Mouse (Mus musculus) lung, postnatal 0 days (tissue): ENCODE data around the gene Nsg2. TPM values are rescaled to one million over a fixed set of nuclear protein-coding genes. Genes with fewer than 3 reads are reported as not detected.

ENCODE experiments used
- ATAC-seq: fragments of 200-750 bp; cut with Nextera tagmentation; 2 replicates; pipeline ENCODE4 v1.8.0; 2017; ENCODE audit warnings: moderate library complexity
- DNase-seq: peaks from one replicate; pipeline ENCODE4 v3.0.0-alpha.2; 2016; ENCODE audit warnings: low spot score
- H3K27ac ChIP-seq: fragments of 300-500 bp; sonication (generic); 2 replicates; pipeline ENCODE4 v1.5.1; 2014; ENCODE audit warnings: antibody characterized with exemption, mild to moderate bottlenecking, low read length, mixed read lengths
- H3K27me3 ChIP-seq: fragments of 300-500 bp; sonication (generic); replicated peaks from 2 replicates; pipeline ENCODE4 v1.6.1; 2014; ENCODE audit warnings: low read length, mixed read lengths; ENCODE audit not compliant: insufficient read depth
- H3K36me3 ChIP-seq: fragments of 300-500 bp; sonication (generic); 2 replicates; pipeline ENCODE4 v1.6.1; 2014; ENCODE audit warnings: low read length, mixed read lengths; ENCODE audit not compliant: insufficient read depth
- H3K4me1 ChIP-seq: fragments of 300-500 bp; sonication (generic); 2 replicates; pipeline ENCODE4 v1.6.1; 2014; ENCODE audit warnings: antibody characterized with exemption, low read depth, low read length, mixed read lengths; ENCODE audit not compliant: insufficient read depth
- H3K4me2 ChIP-seq: fragments of 300-500 bp; sonication (generic); replicated peaks from 2 replicates; pipeline ENCODE4 v1.6.1; 2014; ENCODE audit warnings: low read depth, mild to moderate bottlenecking, low read length, moderate library complexity, mixed read lengths
- H3K4me3 ChIP-seq: fragments of 300-500 bp; sonication (generic); 2 replicates; pipeline ENCODE4 v1.5.1; 2014; ENCODE audit warnings: low read depth, low read length
- H3K9ac ChIP-seq: fragments of 300-500 bp; sonication (generic); replicated peaks from 2 replicates; pipeline ENCODE4 v1.6.1; 2014; ENCODE audit warnings: low read depth, mild to moderate bottlenecking
- H3K9me3 ChIP-seq: fragments of 300-500 bp; sonication (generic); 2 replicates; pipeline ENCODE4 v1.6.1; 2016; ENCODE audit warnings: low read length, mixed read lengths
- CTCF ChIP-seq: IDR thresholded peaks from 2 replicates; pipeline ENCODE4 v1.5.1; 2016; ENCODE audit warnings: antibody characterized with exemption, mild to moderate bottlenecking
- EP300 ChIP-seq: IDR thresholded peaks from 2 replicates; pipeline ENCODE4 v1.6.1; 2016; ENCODE audit warnings: antibody characterized with exemption, mild to moderate bottlenecking, control low read depth
- WGBS: fragments of 180-500 bp; shearing (Covaris S2); extraction: QIAGEN DNeasy Blood & Tissue Kit; methylation state at CpG from one replicate; pipeline ENCODE4 v1.1.7; 2014; 5-methylcytosine and 5-hydroxymethylcytosine counted together
- polyA plus RNA-seq: library from polyadenylated mRNA; unstranded; fragments of >200 nt; fragmentation: Nextera tagmentation; extraction: Ambion mirVana; gene quantifications from 2 replicates; pipeline ENCODE4 v1.2.1, GENCODE M21; 2015

Gene Nsg2
- polyA plus RNA-seq, 1 experiment from 2014 or later: 0.20 TPM

- ATAC-seq (no peak), DNase-seq (no peak)
- 24% methylated on average over 2 of the region's 2 CpGs for WGBS
- Histone ChIP-seq H3K9ac (no peak overlapping the region), H3K36me3 (no peaks in the 10 kb centered on the region), H3K9me3 (no peaks in the 10 kb centered on the region), H3K4me2 (no peak overlapping the region), H3K4me3 (no peak overlapping the region), H3K27me3 (no peaks in the 10 kb centered on the region), H3K4me1 (no peaks in the 10 kb centered on the region), H3K27ac (no peak overlapping the region)
- no peak for TF ChIP-seq CTCF
- TF ChIP-seq EP300: no peak
Measured at GRCm38 (mm10) chr11:32087376-32087775, 87.1 kb downstream of the Nsg2 start.

- H3K4me1 ChIP-seq: no peaks in the 10 kb centered on the region
- DNase-seq: no peak
- no peaks in the 10 kb centered on the region for H3K9me3 ChIP-seq
- ATAC-seq: no peak
- TF ChIP-seq CTCF: no peak
- no peak for TF ChIP-seq EP300
- H3K36me3 ChIP-seq: no peaks in the 10 kb centered on the region
- no peak overlapping the region for H3K9ac ChIP-seq
- H3K27ac ChIP-seq: no peak overlapping the region
- H3K4me2 ChIP-seq: no peak overlapping the region
- H3K27me3 ChIP-seq: no peaks in the 10 kb centered on the region
- no peak overlapping the region for H3K4me3 ChIP-seq
- WGBS: 73% methylated on average over 9 of the region's 9 CpGs
Measured at GRCm38 (mm10) chr11:32087779-32088442, 87.6 kb downstream of the Nsg2 start.

GRCm38 (mm10) chr11:32095793-32096192 is 95.5 kb downstream of the Nsg2 start:
- no peak overlapping the region for H3K27ac ChIP-seq
- H3K9ac ChIP-seq: no peak overlapping the region
- ATAC-seq (no peak), DNase-seq (no peak)
- H3K4me3 ChIP-seq: no peak overlapping the region
- H3K4me2 ChIP-seq: no peak overlapping the region
- TF ChIP-seq CTCF (no peak), EP300 (no peak)
- no peaks in the 10 kb centered on the region for H3K36me3 ChIP-seq
- 76% methylated on average over 4 of the region's 4 CpGs for WGBS
- H3K4me1 ChIP-seq: no peaks in the 10 kb centered on the region
- H3K27me3 ChIP-seq: no peaks in the 10 kb centered on the region
- H3K9me3 ChIP-seq: no peaks in the 10 kb centered on the region

DNA sequence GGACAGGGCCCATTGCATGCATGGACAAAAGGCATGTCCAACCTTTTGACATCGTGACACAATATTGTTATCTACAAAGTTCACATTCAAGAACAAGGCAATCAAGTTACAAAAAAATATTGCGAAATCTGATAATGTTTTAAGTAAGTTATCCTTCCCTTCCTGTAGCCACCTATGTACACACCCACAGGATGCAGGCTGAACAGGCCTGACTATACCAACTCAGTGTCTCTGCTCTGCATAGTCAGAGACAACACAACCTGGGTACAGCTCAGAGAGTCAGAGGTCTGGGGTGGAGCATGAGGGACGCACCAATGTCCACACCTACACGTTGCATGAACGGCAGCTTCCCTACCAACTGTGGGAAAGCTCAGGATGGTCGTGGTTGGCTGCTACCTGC is 96.1 kb downstream of the Nsg2 start:
- WGBS: 78% methylated on average over 6 of the region's 6 CpGs
- ATAC-seq (no peak), DNase-seq (no peak)
- TF ChIP-seq EP300 (no peak), CTCF (no peak)
- Histone ChIP-seq H3K27me3 (no peaks in the 10 kb centered on the region), H3K4me2 (no peak overlapping the region), H3K9ac (no peak overlapping the region), H3K4me1 (no peaks in the 10 kb centered on the region), H3K27ac (no peak overlapping the region), H3K36me3 (no peaks in the 10 kb centered on the region), H3K4me3 (no peak overlapping the region), H3K9me3 (no peaks in the 10 kb centered on the region)

DNA sequence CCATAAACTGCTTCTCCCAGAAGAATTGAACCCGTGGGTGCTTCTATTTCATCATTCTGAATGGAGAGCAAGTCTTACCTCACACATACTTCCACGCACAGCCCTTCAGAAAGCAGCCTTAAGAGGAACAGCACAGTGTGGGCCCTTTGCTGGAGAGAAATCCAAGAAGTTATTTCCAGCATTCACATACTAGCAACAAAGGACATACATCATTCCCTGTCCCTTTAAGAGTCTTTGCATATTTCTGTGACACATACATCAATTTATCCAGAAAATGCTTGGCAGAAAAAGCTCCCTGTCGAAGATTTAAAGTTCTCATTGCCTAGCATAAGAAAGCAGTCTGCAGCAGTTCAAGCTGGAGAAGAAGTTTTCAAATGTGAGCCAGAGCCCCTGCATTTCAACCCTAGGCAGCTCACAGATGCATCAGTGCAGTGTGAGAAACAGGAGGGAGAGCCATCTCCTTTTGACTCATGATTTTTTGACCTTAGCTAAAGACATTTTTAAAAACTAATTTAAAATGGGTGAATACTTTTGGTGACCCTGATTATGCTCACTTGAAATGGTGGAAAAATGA is 100.9 kb downstream of the Nsg2 start:
- no peak for ATAC-seq

DNA sequence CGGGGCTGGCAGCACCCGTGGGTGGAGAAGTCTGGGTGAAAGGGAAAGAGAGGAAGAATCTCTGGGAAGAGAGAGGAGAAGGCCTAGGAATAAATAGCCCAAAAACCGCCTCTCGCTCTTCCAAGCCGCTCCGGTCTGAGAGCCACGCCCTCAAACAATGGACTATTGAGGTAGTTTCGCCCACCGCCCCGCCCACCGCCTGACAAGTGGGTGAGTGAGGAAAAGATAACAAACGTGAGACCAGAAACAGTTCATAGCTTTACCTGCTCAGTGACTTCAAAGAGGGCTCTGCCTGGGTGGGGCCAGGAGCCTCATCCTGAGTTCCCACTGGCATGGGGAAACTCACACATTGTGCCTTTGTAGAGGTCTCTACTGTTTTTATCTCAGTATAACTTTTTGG is 102.7 kb downstream of the Nsg2 start:
- no peak for TF ChIP-seq EP300
- TF ChIP-seq CTCF: no peak
- Histone ChIP-seq H3K9ac (no peak overlapping the region), H3K9me3 (no peaks in the 10 kb centered on the region), H3K4me3 (no peak overlapping the region), H3K4me1 (no peaks in the 10 kb centered on the region), H3K27me3 (no peaks in the 10 kb centered on the region), H3K4me2 (peak overlapping the region; percentile 25), H3K27ac (no peak overlapping the region), H3K36me3 (no peaks in the 10 kb centered on the region)
- ATAC-seq (0 out of 2 replicates have a peak, but pooled peaks have one; percentile 30), DNase-seq (peak; percentile 66)
- 10% methylated on average over 12 of the region's 12 CpGs for WGBS

More for the DNA sequence above, 100.9 kb downstream of the Nsg2 start:
- Histone ChIP-seq H3K9me3 (no peaks in the 10 kb centered on the region), H3K4me2 (no peak overlapping the region), H3K27me3 (no peaks in the 10 kb centered on the region), H3K27ac (no peak overlapping the region), H3K4me3 (no peak overlapping the region), H3K4me1 (no peaks in the 10 kb centered on the region), H3K9ac (no peak overlapping the region), H3K36me3 (no peaks in the 10 kb centered on the region)
- DNase-seq: no peak
- TF ChIP-seq EP300: no peak
- no peak for TF ChIP-seq CTCF
- WGBS: 39% methylated on average over 3 of the region's 3 CpGs
